Mouse (Mus musculus): Measurements from ENCODE around the gene Zmat3. TPM values are rescaled to one million over a fixed set of nuclear protein-coding genes. Genes with fewer than 3 reads are reported as not detected.

Zmat3 gene
- total and polyA plus RNA-seq, 2 experiments from 2014 or later, result 5.5 to 13.7 TPM

DNA sequence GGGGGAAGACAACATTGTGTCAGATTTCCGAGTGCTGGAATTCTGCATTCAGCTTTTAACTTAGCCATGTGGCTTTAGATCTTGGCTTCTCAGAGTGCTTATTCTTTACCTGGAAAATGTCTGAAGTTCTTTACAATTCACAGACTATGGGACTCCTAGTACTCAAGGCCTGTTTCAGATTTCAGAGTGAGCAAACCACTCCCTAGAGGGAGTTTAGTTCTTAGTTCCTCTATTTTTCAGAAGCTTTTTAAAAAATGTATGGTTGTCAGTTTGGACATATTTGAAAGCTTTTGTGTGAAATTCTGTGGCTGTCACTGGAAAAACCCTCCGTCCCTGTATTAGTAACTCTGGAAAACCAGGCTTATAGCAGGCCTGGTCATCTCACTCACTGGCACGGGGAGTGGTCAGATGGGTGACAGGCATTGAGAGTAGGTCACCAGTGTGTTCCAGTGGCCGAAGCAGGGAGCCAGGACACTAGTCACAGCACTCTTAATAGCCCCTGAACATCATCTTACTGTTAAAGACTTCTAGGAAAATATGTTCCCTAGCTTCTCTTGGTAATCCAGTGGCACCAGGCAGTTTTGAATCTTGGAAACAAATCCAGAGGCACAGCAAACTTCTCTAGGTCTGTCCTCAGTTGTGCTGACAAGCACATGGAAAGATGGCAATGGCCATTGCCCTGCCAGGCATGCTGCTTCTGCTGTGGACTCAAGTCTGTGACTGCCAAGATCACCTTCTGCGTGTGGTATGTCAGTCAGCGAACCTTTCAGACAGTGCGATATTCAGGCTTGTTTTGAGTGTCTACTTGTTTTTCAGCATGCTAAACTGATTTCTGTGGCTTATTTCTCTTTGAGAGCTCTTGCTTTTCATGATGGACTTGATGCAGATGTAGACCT, 37.4 kb upstream of the Zmat3 start:
- TF ChIP-seq CTCF (IDR thresholded peaks at IDR 0.05), result no peak
- H3K9me3 ChIP-seq (ENCODE audit: low read length), result no peaks in the 10 kb centered on the region
- no peak overlapping the region for H3K4me2 ChIP-seq (ENCODE audit: low read depth, low read length, poor library complexity, severe bottlenecking)
- peaks cover 13% of the 10 kb centered on the region for H3K4me1 ChIP-seq (ENCODE audit: insufficient read depth, low read length)
- no peaks in the 10 kb centered on the region for H3K27me3 ChIP-seq (ENCODE audit: insufficient read depth, low read length)
- H3K9ac ChIP-seq (replicated peaks; ENCODE audit: low read length, poor library complexity, severe bottlenecking), result no peak overlapping the region
- DNase-seq (ENCODE audit: low spot score), result no peak
- H3K27ac ChIP-seq (ENCODE audit: low read depth, low read length), result no peak overlapping the region
- H3K4me3 ChIP-seq (ENCODE audit: low read depth, low read length), result no peak overlapping the region
- WGBS, result 81% methylated on average over 7 of the region's 7 CpGs
- ATAC-seq (ENCODE audit: low FRiP score), result no peak
- no peaks in the 10 kb centered on the region for H3K36me3 ChIP-seq (ENCODE audit: insufficient read depth, low read length)

DNA sequence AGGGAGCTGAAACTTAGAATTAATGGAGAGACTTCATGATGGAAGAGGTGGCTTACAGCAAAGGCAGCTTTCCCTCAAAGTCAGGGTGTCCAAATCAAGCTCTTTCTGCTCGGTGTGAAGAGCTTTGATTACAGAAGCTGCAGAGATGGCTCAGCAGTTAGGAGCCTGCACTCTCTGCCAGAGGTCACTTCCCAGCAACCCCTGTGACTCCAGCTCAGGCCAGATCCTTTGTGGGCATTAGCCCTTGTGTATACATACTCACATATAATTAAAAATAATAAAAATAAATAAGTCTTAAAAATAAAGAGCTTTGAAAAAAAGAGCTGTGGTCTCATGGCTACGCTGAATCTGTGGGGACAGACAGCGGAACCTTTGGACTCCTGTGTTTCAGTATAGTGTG, 35.8 kb upstream of the Zmat3 start:
- Histone ChIP-seq H3K4me1 (ENCODE audit: insufficient read depth, low read length) (peaks cover 13% of the 10 kb centered on the region), H3K27me3 (ENCODE audit: insufficient read depth, low read length) (no peaks in the 10 kb centered on the region), H3K4me2 (ENCODE audit: low read depth, low read length, poor library complexity, severe bottlenecking) (no peak overlapping the region), H3K9ac (replicated peaks; ENCODE audit: low read length, poor library complexity, severe bottlenecking) (no peak overlapping the region), H3K4me3 (ENCODE audit: low read depth, low read length) (no peak overlapping the region), H3K27ac (ENCODE audit: low read depth, low read length) (no peak overlapping the region), H3K36me3 (ENCODE audit: insufficient read depth, low read length) (no peaks in the 10 kb centered on the region), H3K9me3 (ENCODE audit: low read length) (no peaks in the 10 kb centered on the region)
- TF ChIP-seq CTCF (IDR thresholded peaks at IDR 0.05), result no peak
- WGBS, result 72% methylated on average over 3 of the region's 3 CpGs
- DNase-seq (ENCODE audit: low spot score) (no peak), ATAC-seq (ENCODE audit: low FRiP score) (no peak)

DNA sequence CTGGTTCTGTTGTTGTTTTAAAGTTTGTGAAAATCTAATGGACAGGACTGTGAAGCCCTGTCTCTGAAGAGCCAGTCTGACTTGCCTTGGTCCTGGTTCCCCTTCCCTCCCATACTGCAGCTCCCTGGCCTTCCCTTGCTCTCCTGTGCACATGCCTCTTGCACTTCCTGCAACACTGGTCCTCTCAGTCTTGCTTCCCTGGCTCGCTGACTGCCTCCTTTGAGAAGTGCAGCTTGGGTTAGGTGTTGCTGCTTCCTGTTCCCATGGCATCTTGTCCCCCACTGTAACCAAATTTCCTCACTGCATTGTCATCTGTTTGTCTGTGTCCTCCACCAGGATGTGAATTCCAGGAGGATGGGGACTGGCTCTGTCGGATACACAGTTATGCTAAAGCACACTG, 34.1 kb upstream of the Zmat3 start:
- Histone ChIP-seq H3K36me3 (ENCODE audit: insufficient read depth, low read length) (no peaks in the 10 kb centered on the region), H3K9ac (replicated peaks; ENCODE audit: low read length, poor library complexity, severe bottlenecking) (no peak overlapping the region), H3K27me3 (ENCODE audit: insufficient read depth, low read length) (no peaks in the 10 kb centered on the region), H3K4me2 (ENCODE audit: low read depth, low read length, poor library complexity, severe bottlenecking) (no peak overlapping the region), H3K9me3 (ENCODE audit: low read length) (no peaks in the 10 kb centered on the region), H3K4me3 (ENCODE audit: low read depth, low read length) (no peak overlapping the region), H3K27ac (ENCODE audit: low read depth, low read length) (no peak overlapping the region), H3K4me1 (ENCODE audit: insufficient read depth, low read length) (peaks cover 13% of the 10 kb centered on the region)
- ATAC-seq (ENCODE audit: low FRiP score) (no peak), DNase-seq (ENCODE audit: low spot score) (no peak)
- no peak for TF ChIP-seq CTCF (IDR thresholded peaks at IDR 0.05)
- WGBS, result 51% methylated on average over 2 of the region's 2 CpGs

DNA sequence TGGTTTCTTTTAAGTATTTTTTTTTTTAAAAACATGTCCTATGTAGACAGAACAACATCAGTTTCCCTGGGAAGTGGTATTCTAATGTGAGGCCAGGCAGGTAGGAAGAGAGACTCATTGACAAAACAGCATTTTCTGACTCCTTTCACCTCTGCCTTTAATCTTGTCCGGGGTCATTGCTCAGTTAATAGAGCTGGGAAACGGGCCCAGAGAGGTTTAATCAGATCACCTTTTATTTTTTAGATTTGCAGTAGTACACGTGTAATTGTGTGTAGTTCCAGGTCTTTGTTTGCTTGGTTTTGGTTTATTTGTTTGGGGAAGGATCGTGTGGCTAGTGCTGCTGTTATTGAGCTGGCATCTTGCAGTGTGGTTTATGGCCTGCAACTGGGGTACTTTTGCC, 33.6 kb upstream of the Zmat3 start:
- no peak overlapping the region for H3K4me2 ChIP-seq (ENCODE audit: low read depth, low read length, poor library complexity, severe bottlenecking)
- WGBS, result 14% methylated on average over 4 of the region's 4 CpGs
- no peak for ATAC-seq (ENCODE audit: low FRiP score)

GRCm38 (mm10) chr3:32398623-32399022, 32.8 kb upstream of the Zmat3 start:
- Histone ChIP-seq H3K4me1 (ENCODE audit: insufficient read depth, low read length) (peaks cover 13% of the 10 kb centered on the region), H3K36me3 (ENCODE audit: insufficient read depth, low read length) (no peaks in the 10 kb centered on the region), H3K27me3 (ENCODE audit: insufficient read depth, low read length) (no peaks in the 10 kb centered on the region), H3K9ac (replicated peaks; ENCODE audit: low read length, poor library complexity, severe bottlenecking) (no peak overlapping the region), H3K27ac (ENCODE audit: low read depth, low read length) (no peak overlapping the region), H3K4me3 (ENCODE audit: low read depth, low read length) (peak overlapping the region; percentile 88; the same call in 1 of the 2 replicates), H3K4me2 (ENCODE audit: low read depth, low read length, poor library complexity, severe bottlenecking) (peak overlapping the region; percentile 62), H3K9me3 (ENCODE audit: low read length) (no peaks in the 10 kb centered on the region)
- DNase-seq (ENCODE audit: low spot score) (no peak), ATAC-seq (ENCODE audit: low FRiP score) (no peak)
- WGBS, result 10% methylated on average over 4 of the region's 4 CpGs
- TF ChIP-seq CTCF (IDR thresholded peaks at IDR 0.05), result no peak

More for the DNA sequence above, 33.6 kb upstream of the Zmat3 start:
- H3K36me3 ChIP-seq (ENCODE audit: insufficient read depth, low read length), result no peaks in the 10 kb centered on the region
- H3K27ac ChIP-seq (ENCODE audit: low read depth, low read length), result no peak overlapping the region
- no peak for DNase-seq (ENCODE audit: low spot score)
- H3K4me1 ChIP-seq (ENCODE audit: insufficient read depth, low read length), result peaks cover 13% of the 10 kb centered on the region
- no peaks in the 10 kb centered on the region for H3K27me3 ChIP-seq (ENCODE audit: insufficient read depth, low read length)
- H3K9ac ChIP-seq (replicated peaks; ENCODE audit: low read length, poor library complexity, severe bottlenecking), result no peak overlapping the region
- no peaks in the 10 kb centered on the region for H3K9me3 ChIP-seq (ENCODE audit: low read length)
- TF ChIP-seq CTCF (IDR thresholded peaks at IDR 0.05), result no peak
- no peak overlapping the region for H3K4me3 ChIP-seq (ENCODE audit: low read depth, low read length)

DNA sequence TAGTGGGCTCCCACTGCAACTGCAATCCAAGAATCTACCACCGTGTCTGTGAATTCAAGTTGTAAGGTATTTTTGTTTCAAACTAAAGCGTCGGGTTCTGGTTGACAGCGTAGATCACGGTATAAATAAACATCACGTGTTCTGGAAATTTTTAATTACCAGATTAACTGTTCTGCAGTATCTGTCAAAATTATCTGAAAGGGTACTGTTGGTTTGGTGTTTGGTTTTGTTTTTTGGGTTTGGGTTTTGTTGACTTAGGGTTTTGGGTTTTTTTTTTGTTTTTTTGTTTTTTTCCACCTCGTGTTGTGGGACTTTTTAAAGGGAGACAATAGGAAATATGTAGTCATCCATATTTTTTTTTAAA, 32.3 kb upstream of the Zmat3 start:
- Histone ChIP-seq H3K4me3 (ENCODE audit: low read depth, low read length) (peak overlapping the region; percentile 88), H3K27me3 (ENCODE audit: insufficient read depth, low read length) (no peaks in the 10 kb centered on the region), H3K9ac (replicated peaks; ENCODE audit: low read length, poor library complexity, severe bottlenecking) (peak overlapping the region; percentile 91), H3K4me2 (ENCODE audit: low read depth, low read length, poor library complexity, severe bottlenecking) (peak overlapping the region; percentile 62), H3K4me1 (ENCODE audit: insufficient read depth, low read length) (peaks cover 13% of the 10 kb centered on the region), H3K27ac (ENCODE audit: low read depth, low read length) (peak overlapping the region; percentile 97; the same call in 1 of the 2 replicates), H3K9me3 (ENCODE audit: low read length) (no peaks in the 10 kb centered on the region), H3K36me3 (ENCODE audit: insufficient read depth, low read length) (no peaks in the 10 kb centered on the region)
- ATAC-seq (ENCODE audit: low FRiP score), result no peak
- DNase-seq (ENCODE audit: low spot score), result peak; percentile 10
- no peak for TF ChIP-seq CTCF (IDR thresholded peaks at IDR 0.05)
- WGBS, result under 1% methylated on average over 7 of the region's 7 CpGs
